8 mouse cellular contexts compared by ENCODE assay signal in the genomic region with DNA sequence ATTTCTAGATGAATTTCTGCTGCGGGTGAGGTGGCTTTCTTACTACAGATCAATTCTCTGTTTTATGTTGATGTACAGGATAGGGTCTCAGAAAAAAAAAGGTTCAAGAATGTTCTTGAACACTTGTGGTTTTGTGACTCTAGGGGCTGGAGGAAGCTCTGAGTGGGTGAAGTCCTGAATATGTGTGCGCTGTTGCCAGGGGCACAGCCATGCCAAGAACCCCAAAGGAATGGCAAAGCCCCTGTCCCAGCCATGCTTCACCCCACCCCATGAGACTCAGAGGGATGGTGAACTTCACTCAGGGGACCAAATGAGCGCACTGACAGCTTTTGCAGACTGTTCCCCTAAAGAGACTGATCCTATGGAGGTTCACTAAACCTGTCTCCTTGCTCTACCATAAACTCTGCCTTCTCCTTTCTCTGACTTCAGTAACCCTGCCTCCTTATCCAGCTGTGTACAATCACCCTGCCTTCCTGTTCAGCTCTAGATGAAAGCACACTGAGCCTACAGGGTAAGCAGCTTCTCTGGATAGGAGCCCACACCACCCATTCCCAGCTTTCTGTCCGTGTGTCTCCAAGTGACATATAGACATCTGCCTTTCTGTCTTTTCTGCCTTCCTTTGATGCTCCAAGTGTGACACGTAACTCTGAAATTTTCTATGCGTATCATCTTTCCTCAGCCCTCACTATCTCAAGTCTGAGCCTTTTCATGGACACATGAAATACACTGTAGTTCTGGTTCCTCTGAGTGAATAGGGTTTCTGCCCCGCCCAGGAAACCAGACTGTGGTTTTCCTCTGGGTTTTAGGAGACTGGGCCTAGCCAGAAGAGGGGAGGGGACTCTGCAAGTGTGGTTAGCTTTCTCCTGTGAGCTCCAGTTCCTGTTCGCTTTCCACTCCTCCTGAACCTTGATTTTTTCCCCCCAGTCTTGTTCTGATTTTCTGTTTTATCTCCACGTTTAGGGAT.
A peak's percentile ranks its signal among the peaks of the same experiment; 100 is the strongest.
DNase-seq lines count a peak whose midpoint lies in the region; ATAC-seq and TF ChIP-seq lines count a peak whose summit lies in the region.

No protein-coding gene starts in this region.

- no peak for TF ChIP-seq POLR2A in CH12.LX (IDR thresholded peaks at IDR 0.05; ENCODE audit: low read depth, low read length)

- no peak overlapping the region for H3K27ac ChIP-seq in heart, embryonic 12.5 days (ENCODE audit: poor library complexity, severe bottlenecking)
- H3K27ac ChIP-seq in CH12.LX (ENCODE audit: insufficient read depth, low read depth): no peak overlapping the region
- no peak overlapping the region for H3K27ac ChIP-seq in forebrain, embryonic 10.5 days

- 0 out of 2 replicates have a peak, but pooled peaks cover 3% of the 10 kb centered on the region for H3K9me3 ChIP-seq in heart, embryonic 12.5 days (replicated peaks)
- H3K9me3 ChIP-seq in CH12.LX (replicated peaks; ENCODE audit: low read length): no peaks in the 10 kb centered on the region
- H3K9me3 ChIP-seq in forebrain, embryonic 10.5 days: no peaks in the 10 kb centered on the region

- H3K4me2 ChIP-seq in heart, embryonic 12.5 days: no peak overlapping the region
- peak overlapping the region; percentile 48; the same call in 1 of the 2 replicates for H3K4me2 ChIP-seq in CH12.LX (ENCODE audit: insufficient read depth, low read depth, poor library complexity, severe bottlenecking)

- H3K79me2 ChIP-seq in CH12.LX (replicated peaks; ENCODE audit: control insufficient read depth, extremely low read depth, insufficient read depth, poor library complexity, severe bottlenecking): no peaks in the 10 kb centered on the region

- no peak overlapping the region for H3K9ac ChIP-seq in heart, embryonic 12.5 days
- no peak overlapping the region for H3K9ac ChIP-seq in CH12.LX (ENCODE audit: insufficient read depth, low read depth)

- H3K27me3 ChIP-seq in heart, embryonic 12.5 days (replicated peaks): no peaks in the 10 kb centered on the region
- no peaks in the 10 kb centered on the region for H3K27me3 ChIP-seq in CH12.LX (replicated peaks)
- no peaks in the 10 kb centered on the region for H3K27me3 ChIP-seq in forebrain, embryonic 10.5 days (ENCODE audit: poor library complexity, severe bottlenecking)

- no peak for ATAC-seq in heart, embryonic 12.5 days (ENCODE audit: insufficient number of reproducible peaks, low FRiP score)
- peak; percentile 81 for ATAC-seq in megakaryocyte-erythroid progenitor cell, adult 5-6 weeks (replicated peaks; ENCODE audit: low FRiP score, low TSS enrichment, poor library complexity, severe bottlenecking)

- intact Hi-C loops in heart, postnatal 25 days (cut with DNase I): no loop called here

- H3K4me3 ChIP-seq in heart, embryonic 12.5 days: no peak overlapping the region
- no peak overlapping the region for H3K4me3 ChIP-seq in CH12.LX (replicated peaks in 1 of 3; ENCODE audit: low read depth in 2 of 3, low read length in 2 of 3, poor library complexity in 1 of 3)
- H3K4me3 ChIP-seq in forebrain, embryonic 10.5 days: no peak overlapping the region

- H3K36me3 ChIP-seq in heart, embryonic 12.5 days: no peaks in the 10 kb centered on the region
- no peaks in the 10 kb centered on the region for H3K36me3 ChIP-seq in CH12.LX (replicated peaks in 1 of 2; ENCODE audit: control insufficient read depth in 1 of 2, insufficient read depth in 1 of 2, low read length in 1 of 2)
- H3K36me3 ChIP-seq in forebrain, embryonic 10.5 days (replicated peaks): no peaks in the 10 kb centered on the region

- TF ChIP-seq RAD21 in CH12.LX (IDR thresholded peaks at IDR 0.05; ENCODE audit: low read depth, low read length): no peak

- TF ChIP-seq EP300 in CH12.LX (IDR thresholded peaks at IDR 0.05; ENCODE audit: low read length): peak; percentile 39

- dilution Hi-C loops in CH12.LX (cut with MboI; ENCODE audit: extremely low pct_ligation_motif_present, extremely low pct_unique_long_range_greater_than_20kb, low sequenced_read_pairs): no loop called here

- in situ Hi-C loops in CH12.LX (cut with MboI; ENCODE audit: low pct_ligation_motif_present, low pct_unique_long_range_greater_than_20kb, low sequenced_read_pairs): no loop called here

- H3K4me1 ChIP-seq in heart, embryonic 12.5 days (replicated peaks): 0 out of 2 replicates have a peak, but pooled peaks cover 4% of the 10 kb centered on the region
- H3K4me1 ChIP-seq in CH12.LX (ENCODE audit: control insufficient read depth in 1 of 2, insufficient read depth in 2 of 2): peaks cover 4 to 32% of the 10 kb centered on the region in 2 experiments; a peak in 3 of 4 replicates
- H3K4me1 ChIP-seq in forebrain, embryonic 10.5 days: no peaks in the 10 kb centered on the region

- 72% methylated on average over 9 of the region's 9 CpGs for WGBS in heart, embryonic 12.5 days
- 89% methylated on average over 9 of the region's 9 CpGs for WGBS in forebrain, embryonic 10.5 days

- TF ChIP-seq CTCF in CH12.LX (conservative IDR thresholded peaks at IDR 0.05 in 1 of 2, IDR thresholded peaks at IDR 0.05 in 1 of 2; ENCODE audit: low read depth in 2 of 2, low read length in 2 of 2): no peak

- peak; percentile 49 to 77 for DNase-seq in heart, adult 18-20 months
- peak; percentile 87 for DNase-seq in CH12.LX (ENCODE audit: extremely low read depth)
- peak; percentile 33 for DNase-seq in heart, postnatal 25 days (ENCODE audit: low spot score)
- DNase-seq in forebrain, embryonic 10.5 days (ENCODE audit: extremely low spot score, low spot score): no peak
- no peak for DNase-seq in cerebellum, postnatal 4 days (ENCODE audit: low spot score in 2 of 2)
- DNase-seq in right cerebral cortex, postnatal 36 days (ENCODE audit: low spot score in 2 of 2): no peak

TF ChIP-seq in CH12.LX, 34 proteins besides CTCF, POLR2A, EP300 and RAD21:
- TF ChIP-seq ETS1 (conservative IDR thresholded peaks at IDR 0.05; ENCODE audit: low read depth, low read length): no peak
- TF ChIP-seq MEF2A (IDR thresholded peaks at IDR 0.05; ENCODE audit: borderline replicate concordance, low read depth, low read length): 0 out of 2 replicates have a peak, but pooled peaks have one; percentile 29
- no peak; the same call in 1 of the 2 replicates for TF ChIP-seq IRF4 (IDR thresholded peaks at IDR 0.05; ENCODE audit: low read depth, low read length)
- no peak for TF ChIP-seq SMC3 (IDR thresholded peaks at IDR 0.05; ENCODE audit: low read depth, low read length)
- no peak for TF ChIP-seq ZMIZ1 (IDR thresholded peaks at IDR 0.05; ENCODE audit: low read depth, low read length)
- 0 out of 2 replicates have a peak, but pooled peaks have one; percentile 39 for TF ChIP-seq MAFK (IDR thresholded peaks at IDR 0.05; ENCODE audit: insufficient replicate concordance, low read length)
- TF ChIP-seq ZKSCAN1 (IDR thresholded peaks at IDR 0.05; ENCODE audit: borderline replicate concordance, low read depth, low read length): no peak
- TF ChIP-seq MAZ (IDR thresholded peaks at IDR 0.05; ENCODE audit: low read depth, low read length): peak; percentile 69; the same call in 1 of the 2 replicates
- no peak; the same call in 1 of the 2 replicates for TF ChIP-seq TCF12 (IDR thresholded peaks at IDR 0.05; ENCODE audit: low read depth, low read length)
- TF ChIP-seq ELF1 (IDR thresholded peaks at IDR 0.05; ENCODE audit: low read depth, low read length): no peak

Comparison
In these comparisons a context has a peak if more than half of its experiments do, and no peak if none do; other contexts are left out.
1. DNase-seq: peak in heart, adult 18-20 months (2 of 2), CH12.LX (single experiment) and heart, postnatal 25 days (single experiment); none in forebrain, embryonic 10.5 days (single experiment), cerebellum, postnatal 4 days (0 of 2) and right cerebral cortex, postnatal 36 days (0 of 2).